Mouse (Mus musculus) C2C12 (cell line): Measurements from ENCODE around the gene Ccpg1os.

Experiments
- CEBPB ChIP-seq: IDR thresholded peaks from one replicate; pipeline ENCODE4 v1.6.1; 2011; ENCODE audit warnings: low read depth, mild to moderate bottlenecking, control low read depth, moderate library complexity
- CTCF ChIP-seq: IDR thresholded peaks from one replicate; pipeline ENCODE4 v1.5.1; 2011; ENCODE audit not compliant: control insufficient read depth, insufficient read depth, insufficient read length
- FOSL1 ChIP-seq: IDR thresholded peaks from one replicate; pipeline ENCODE4 v1.8.0; 2011; ENCODE audit warnings: mild to moderate bottlenecking, low read length; ENCODE audit not compliant: poor library complexity, insufficient read depth, severe bottlenecking
- MAX ChIP-seq: IDR thresholded peaks from one replicate; pipeline ENCODE4 v1.6.1; 2011; ENCODE audit warnings: mild to moderate bottlenecking, control low read depth
- MYOD1 ChIP-seq: IDR thresholded peaks from one replicate; pipeline ENCODE4 v1.6.1; 2011; ENCODE audit warnings: low read depth; ENCODE audit not compliant: control insufficient read depth, insufficient read length
- MYOG ChIP-seq: IDR thresholded peaks from one replicate; pipeline ENCODE4 v1.6.1; 2011; ENCODE audit not compliant: control insufficient read depth, insufficient read length; ENCODE audit errors: extremely low read depth
- USF1 ChIP-seq: IDR thresholded peaks from one replicate; pipeline ENCODE4 v1.6.1; 2011; ENCODE audit warnings: low read depth, mild to moderate bottlenecking, control low read depth, moderate library complexity

DNA sequence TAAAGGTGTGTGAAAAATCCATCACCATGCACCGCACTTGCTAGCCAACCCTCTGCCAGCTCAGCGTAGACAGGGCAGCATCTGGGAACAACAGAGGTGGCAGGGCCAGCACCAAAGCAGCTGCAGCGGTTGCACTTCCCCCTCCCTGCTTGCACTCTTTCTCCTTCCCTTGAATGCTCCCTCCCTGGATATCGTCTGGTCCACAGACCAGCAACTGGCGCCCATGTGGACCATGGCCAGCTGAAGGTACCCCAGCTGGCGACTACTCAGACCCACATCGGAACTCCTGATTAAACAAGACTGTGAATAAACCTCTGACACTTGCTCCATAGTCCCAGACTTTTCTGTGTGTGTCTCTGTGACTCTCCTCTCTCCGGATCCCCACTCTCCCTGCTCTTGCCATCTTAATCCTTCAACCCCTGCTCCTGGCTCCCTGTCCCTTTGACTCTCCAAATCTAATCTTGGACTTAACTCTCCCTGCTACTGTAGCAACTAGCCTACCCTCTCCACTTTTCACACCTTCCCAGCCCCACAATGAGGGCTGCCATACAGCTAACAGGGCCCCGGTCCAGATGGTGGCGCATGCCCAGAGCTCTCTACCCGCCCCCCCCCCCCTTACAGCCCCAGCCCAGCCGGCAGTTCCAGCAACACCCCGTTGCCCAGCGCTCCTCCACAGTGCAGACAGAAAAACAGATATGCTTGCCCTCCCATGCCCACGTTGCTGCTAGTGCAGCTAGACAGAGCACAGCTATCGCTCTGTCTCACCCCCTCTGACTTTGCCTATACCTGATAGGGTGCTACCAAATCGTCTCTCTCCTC lies 40.8 kb upstream of the Ccpg1os start:
- TF ChIP-seq CTCF (no peak), MAX (no peak), CEBPB (no peak), USF1 (no peak), MYOG (no peak), FOSL1 (no peak), MYOD1 (no peak)
